Mouse (Mus musculus) embryonic fibroblast, embryonic 13.5 days (primary cell): ENCODE data around the gene Abo.

Experiments used
- CTCF ChIP-seq: IDR thresholded peaks from 2 replicates; pipeline ENCODE4 v1.5.1; 2011; ENCODE audit warnings: mild to moderate bottlenecking, control low read depth, low read length, moderate library complexity, borderline replicate concordance; ENCODE audit not compliant: insufficient read depth
- POLR2A ChIP-seq: IDR thresholded peaks from 2 replicates; pipeline ENCODE4 v1.6.1; 2011; ENCODE audit warnings: low read depth, mild to moderate bottlenecking, control low read depth, low read length, moderate library complexity

GRCm38 (mm10) chr2:26914148-26914941 lies 49.6 kb upstream of the Abo start:
- TF ChIP-seq CTCF (no peak), POLR2A (no peak; the same call in 1 of the 2 replicates)
